Mouse (Mus musculus): ENCODE data around the gene Ambra1. TPM values are rescaled to one million over a fixed set of nuclear protein-coding genes. Genes with fewer than 3 reads are reported as not detected.

Gene Ambra1
- polyA plus RNA-seq, 1 experiment, result 33.4 TPM

DNA sequence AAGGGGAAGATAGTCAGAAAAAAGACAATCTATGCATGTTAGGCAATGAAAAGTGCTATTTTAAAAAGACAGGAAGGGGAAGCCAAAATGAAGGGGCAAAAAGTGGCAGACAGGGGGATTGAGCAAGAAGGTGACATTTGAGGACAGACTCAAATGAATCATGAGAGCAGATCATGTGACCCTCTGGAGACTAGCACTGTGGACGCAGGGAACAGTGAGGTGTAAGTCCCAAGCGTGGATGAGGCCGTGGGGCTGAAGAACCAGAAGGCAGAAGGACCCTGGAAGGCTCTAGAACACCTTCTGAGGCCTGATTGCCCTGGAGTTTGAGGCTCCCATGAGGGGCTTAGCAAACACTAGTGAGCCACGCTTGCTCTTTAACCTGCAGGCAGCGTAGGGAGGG is 236.4 kb downstream of the Ambra1 start:
- Histone ChIP-seq H3K27ac (ENCODE audit: insufficient read depth, low read length) (no peak overlapping the region), H3K4me3 (ENCODE audit: insufficient read depth, low read length) (no peak overlapping the region), H3K4me1 (ENCODE audit: control insufficient read depth, insufficient read depth, low read length) (peaks cover 2% of the 10 kb centered on the region; the same call in 1 of the 2 replicates)
- no peak for TF ChIP-seq CTCF (IDR thresholded peaks at IDR 0.05; ENCODE audit: extremely low read depth, insufficient read depth, low read length)
- no peak for TF ChIP-seq POLR2A (IDR thresholded peaks at IDR 0.05; ENCODE audit: extremely low read depth, insufficient read depth, low read length)

DNA sequence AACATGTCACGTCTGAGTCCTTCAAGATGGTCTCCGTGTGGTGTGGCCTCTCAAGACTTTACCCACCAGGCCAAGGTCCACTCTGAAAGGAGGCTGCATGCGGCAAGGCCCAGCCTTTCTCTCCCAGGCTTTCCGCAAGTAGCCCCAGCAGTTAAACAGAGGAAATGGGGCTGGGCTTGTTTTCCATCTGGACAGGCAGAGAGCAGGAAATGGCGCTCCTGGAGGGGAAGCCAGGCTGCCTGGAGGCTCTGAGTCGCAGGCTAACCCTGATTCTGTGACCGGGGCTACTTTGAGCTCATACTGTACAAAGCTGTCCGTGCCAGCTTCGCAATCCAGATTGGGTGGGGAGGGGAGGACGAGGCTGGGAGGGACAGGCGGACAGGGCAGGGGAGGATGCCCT is 238.0 kb downstream of the Ambra1 start:
- no peak overlapping the region for H3K27ac ChIP-seq (ENCODE audit: insufficient read depth, low read length)

More for the DNA sequence above, 238.0 kb downstream of the Ambra1 start:
- Histone ChIP-seq H3K4me1 (ENCODE audit: control insufficient read depth, insufficient read depth, low read length) (peaks cover 6% of the 10 kb centered on the region), H3K4me3 (ENCODE audit: insufficient read depth, low read length) (no peak overlapping the region)
- TF ChIP-seq POLR2A (IDR thresholded peaks at IDR 0.05; ENCODE audit: extremely low read depth, insufficient read depth, low read length) (no peak), CTCF (IDR thresholded peaks at IDR 0.05; ENCODE audit: extremely low read depth, insufficient read depth, low read length) (no peak)

Other genes with a start within 250 kb of the Ambra1 start
- 65.8 and 67.9 TPM in 2 replicates for gene Ckap5, start 203.4 kb upstream of the Ambra1 start, polyA plus RNA-seq (2012; rRNA removed)
- gene F2, start 93.7 kb upstream of the Ambra1 start, polyA plus RNA-seq (2012; rRNA removed), result 0.10 and 0.11 TPM in 2 replicates
- 13.5 and 13.8 TPM in 2 replicates for gene Zfp408, start 80.3 kb upstream of the Ambra1 start, polyA plus RNA-seq (2012; rRNA removed)
- 68.9 and 72.1 TPM in 2 replicates for gene Arhgap1, start 80.3 kb upstream of the Ambra1 start, polyA plus RNA-seq (2012; rRNA removed)
- gene Atg13, start 19.6 kb upstream of the Ambra1 start, polyA plus RNA-seq (2012; rRNA removed), result 124 and 132 TPM in 2 replicates
- gene Harbi1, start 19.3 kb upstream of the Ambra1 start, polyA plus RNA-seq (2012; rRNA removed), result 3.4 and 4.6 TPM in 2 replicates
- gene Chrm4, start 197.1 kb downstream of the Ambra1 start, polyA plus RNA-seq (2012; rRNA removed), result 32.9 and 45.0 TPM in 2 replicates
- gene Mdk, start 202.2 kb downstream of the Ambra1 start, polyA plus RNA-seq (2012; rRNA removed), result 38.2 and 38.5 TPM in 2 replicates
- not detected in 2 replicates for gene Gm9821, start 215.6 kb downstream of the Ambra1 start, polyA plus RNA-seq (2012; rRNA removed)
- 550 and 668 TPM in 2 replicates for gene Dgkz, start 245.7 kb downstream of the Ambra1 start, polyA plus RNA-seq (2012; rRNA removed)